Mouse (Mus musculus): ENCODE measurements around the gene Lrp6.
A peak's percentile ranks its signal among the peaks of the same experiment; 100 is the strongest.

Lrp6 gene

GRCm38 (mm10) chr6:134402914-134403683 lies 163.7 kb downstream of the Lrp6 start:
- DNase-seq (ENCODE audit: extremely low read depth, insufficient read length, low spot score), result peak; percentile 47
